Mouse (Mus musculus) cerebellum, adult 2 months (tissue): ENCODE results near the gene Cmtr1.

Experiments used
- CTCF ChIP-seq: fragments of 200-500 bp; IDR thresholded peaks from 2 replicates; pipeline ENCODE4 v1.5.1; 2011; ENCODE audit warnings: low read depth, mild to moderate bottlenecking, control low read depth, low read length, moderate library complexity, borderline replicate concordance; ENCODE audit not compliant: insufficient read depth
- POLR2A ChIP-seq: fragments of 200-500 bp; IDR thresholded peaks from 2 replicates; pipeline ENCODE4 v1.6.1; 2011; ENCODE audit warnings: low read length, control low read depth, borderline replicate concordance; ENCODE audit not compliant: insufficient read depth

DNA sequence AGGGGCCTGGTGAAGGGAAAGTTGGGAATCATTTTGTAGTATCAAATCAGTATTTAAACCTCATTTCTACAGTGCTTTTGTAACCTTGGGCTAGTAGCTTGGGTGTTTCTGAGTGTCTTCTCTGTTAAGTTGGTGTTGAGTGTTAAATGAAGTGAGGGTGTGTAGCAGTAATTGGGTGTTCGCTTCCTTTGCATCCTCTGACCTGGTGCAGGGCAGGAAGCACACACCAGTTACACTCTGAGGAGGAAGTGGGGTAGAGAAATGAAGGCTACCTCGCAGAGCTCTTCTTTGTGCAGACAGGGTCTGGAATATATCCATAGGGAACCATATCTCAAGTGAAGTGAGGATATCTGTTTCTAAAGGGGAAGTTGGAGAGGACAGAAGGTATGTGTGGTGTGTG is 20.5 kb downstream of the Cmtr1 start:
- no peak for TF ChIP-seq CTCF
- TF ChIP-seq POLR2A = no peak
